Mouse (Mus musculus) ES-E14 (cell line): ENCODE results near the gene Htra2. TPM values are rescaled to one million over a fixed set of nuclear protein-coding genes. Genes with fewer than 3 reads are reported as not detected.

Experiments
- DNase-seq: peaks from one replicate; pipeline ENCODE4 v3.0.0-alpha.2; 2013; ENCODE audit warnings: low read depth, low spot score
- H3K27ac ChIP-seq: 2 replicates; pipeline ENCODE4 v1.5.1; 2012; ENCODE audit warnings: low read depth, mild to moderate bottlenecking, low read length, moderate library complexity, mixed read lengths; ENCODE audit not compliant: poor library complexity, insufficient read depth, severe bottlenecking
- H3K36me3 ChIP-seq: 2 replicates; pipeline ENCODE4 v1.6.1; 2012; ENCODE audit warnings: mild to moderate bottlenecking, low read length, moderate library complexity, mixed read lengths; ENCODE audit not compliant: control insufficient read depth, poor library complexity, insufficient read depth, severe bottlenecking
- H3K4me1 ChIP-seq, 2 experiments: fragments of 150-350 bp in 1 of 2; sonication (generic) in 1 of 2; 2 replicates each; pipeline ENCODE4 v1.6.1; 2012; ENCODE audit warnings: low read length in 2 of 2, mild to moderate bottlenecking in 1 of 2, mixed read lengths in 1 of 2; ENCODE audit not compliant: control insufficient read depth in 2 of 2, insufficient read depth in 2 of 2, poor library complexity in 1 of 2
- H3K4me3 ChIP-seq, 2 experiments: fragments of 150-350 bp in 1 of 2; sonication (generic) in 1 of 2; 2 replicates each; pipeline ENCODE4 v1.5.1; 2012; ENCODE audit warnings: low read length in 2 of 2, low read depth in 1 of 2, mild to moderate bottlenecking in 1 of 2, mixed read lengths in 1 of 2; ENCODE audit not compliant: insufficient read depth in 1 of 2, poor library complexity in 1 of 2, severe bottlenecking in 1 of 2
- H3K9ac ChIP-seq: 2 replicates; pipeline ENCODE4 v1.6.1; 2012; ENCODE audit warnings: low read depth, mild to moderate bottlenecking, low read length, mixed read lengths; ENCODE audit not compliant: poor library complexity, insufficient read depth, severe bottlenecking
- H3K9me3 ChIP-seq: fragments of 150-350 bp; sonication (generic); 2 replicates; pipeline ENCODE4 v1.6.1; 2012; ENCODE audit warnings: low read depth, mild to moderate bottlenecking, low read length; ENCODE audit not compliant: control insufficient read depth, insufficient read depth
- CHD2 ChIP-seq: IDR thresholded peaks from 2 replicates; pipeline ENCODE4 v1.6.1; 2014; ENCODE audit warnings: mild to moderate bottlenecking, low read depth, low read length, inconsistent platforms
- HCFC1 ChIP-seq: IDR thresholded peaks from 2 replicates; pipeline ENCODE4 v1.6.1; 2012; ENCODE audit warnings: low read length, inconsistent platforms, borderline replicate concordance; ENCODE audit not compliant: insufficient read depth
- MAFK ChIP-seq: IDR thresholded peaks from 2 replicates; pipeline ENCODE4 v1.6.1; 2014; ENCODE audit warnings: mild to moderate bottlenecking, low read depth, low read length, inconsistent platforms; ENCODE audit not compliant: insufficient read depth
- ZC3H11A ChIP-seq: IDR thresholded peaks from 2 replicates; pipeline ENCODE4 v1.6.1; 2012; ENCODE audit warnings: low read depth, mild to moderate bottlenecking, inconsistent platforms, low read length, borderline replicate concordance
- ZNF384 ChIP-seq: IDR thresholded peaks from 2 replicates; pipeline ENCODE4 v1.6.1; 2012; ENCODE audit warnings: low read depth, low read length, inconsistent platforms
- in situ Hi-C, 2 experiments: fragments of 600-800 bp; cut with MboI; formaldehyde crosslinking; loops; one replicate each; pipeline ENCODE4 v1.15.1; 2025; ENCODE audit warnings: low sequenced_read_pairs in 2 of 2, inconsistent platforms in 1 of 2; ENCODE audit not compliant: unreplicated experiment in 2 of 2
- total RNA-seq: library from RNA; depleted of rRNA; stranded (reverse); fragments of 300-350 nt; gene quantifications from 2 replicates; pipeline ENCODE4 v1.2.3, GENCODE M21; 2012

Htra2 gene
- total RNA-seq, 1 experiment: 66.8 TPM

DNA sequence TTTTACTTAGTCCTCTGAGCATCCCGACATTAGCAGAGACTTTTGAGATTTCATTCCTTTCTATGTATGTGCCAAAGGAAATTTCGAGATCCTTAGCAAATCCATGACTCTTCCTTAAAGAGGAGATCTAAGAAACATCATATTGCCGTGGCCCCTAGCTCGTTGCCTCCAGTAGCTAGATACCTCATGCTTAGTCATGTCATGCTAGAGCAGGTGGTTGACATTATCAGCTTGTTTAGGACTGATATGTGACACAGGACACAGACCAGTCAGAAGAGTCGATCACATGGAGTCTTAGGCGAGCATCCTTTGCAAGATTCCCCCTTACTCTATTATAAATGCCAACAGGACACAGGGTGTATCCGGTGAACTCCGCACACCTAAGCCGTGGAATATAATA is 32.1 kb downstream of the Htra2 start:
- no peak for TF ChIP-seq ZNF384
- no peak for TF ChIP-seq CHD2
- no peak for TF ChIP-seq HCFC1
- no peak for TF ChIP-seq MAFK
- TF ChIP-seq ZC3H11A: no peak
- no peaks in the 10 kb centered on the region for H3K36me3 ChIP-seq
- H3K9me3 ChIP-seq: no peaks in the 10 kb centered on the region
- DNase-seq: no peak
- H3K4me3 ChIP-seq: no peak overlapping the region
- H3K27ac ChIP-seq: no peak overlapping the region
- in situ Hi-C loops: no loop called here
- H3K4me1 ChIP-seq: no peaks in the 10 kb centered on the region
- H3K9ac ChIP-seq: no peak overlapping the region

DNA sequence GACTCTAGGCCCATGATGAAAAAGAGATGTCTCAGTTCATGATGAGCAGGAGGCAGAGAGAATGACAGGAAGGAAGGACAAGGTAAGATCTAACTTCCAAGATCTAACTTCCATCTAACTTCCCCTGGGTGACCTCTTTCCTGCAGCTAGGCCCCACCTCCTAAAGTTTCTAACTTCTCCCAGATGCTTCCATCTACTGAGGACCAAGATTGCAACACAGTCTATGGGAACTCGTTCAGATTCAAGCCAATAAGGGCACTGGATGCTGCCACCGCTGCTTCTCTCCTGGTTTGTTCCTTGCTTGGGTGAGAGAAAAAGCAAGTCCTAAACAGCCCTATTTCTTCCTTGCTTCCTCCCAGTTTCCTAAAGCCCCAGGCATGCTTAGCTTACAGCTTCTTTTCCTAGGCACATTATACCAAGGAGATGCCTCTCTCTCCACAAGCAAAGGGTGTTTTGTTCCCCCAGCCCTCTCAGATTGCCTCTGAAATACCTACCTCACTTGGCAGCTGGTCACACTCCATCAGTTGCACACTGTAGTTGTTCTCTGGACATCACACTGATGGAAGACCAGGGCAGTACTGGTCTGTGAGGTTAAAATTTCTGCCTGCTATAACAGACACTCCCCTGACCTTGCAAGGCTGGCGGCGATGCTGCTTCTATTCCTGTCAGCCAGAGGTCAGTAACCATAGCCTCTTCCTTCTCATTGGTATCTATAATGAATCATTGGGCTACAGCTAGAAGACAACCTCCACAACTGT is 34.1 kb downstream of the Htra2 start:
- no peak overlapping the region for H3K4me3 ChIP-seq
- H3K9ac ChIP-seq: no peak overlapping the region
- H3K36me3 ChIP-seq: no peaks in the 10 kb centered on the region
- H3K4me1 ChIP-seq: no peaks in the 10 kb centered on the region
- no peak overlapping the region for H3K27ac ChIP-seq
- in situ Hi-C loops: no loop called here
- H3K9me3 ChIP-seq: no peaks in the 10 kb centered on the region
- no peak for DNase-seq
- TF ChIP-seq ZC3H11A: no peak
- no peak for TF ChIP-seq MAFK
- TF ChIP-seq HCFC1: no peak
- TF ChIP-seq ZNF384: no peak
- no peak for TF ChIP-seq CHD2

DNA sequence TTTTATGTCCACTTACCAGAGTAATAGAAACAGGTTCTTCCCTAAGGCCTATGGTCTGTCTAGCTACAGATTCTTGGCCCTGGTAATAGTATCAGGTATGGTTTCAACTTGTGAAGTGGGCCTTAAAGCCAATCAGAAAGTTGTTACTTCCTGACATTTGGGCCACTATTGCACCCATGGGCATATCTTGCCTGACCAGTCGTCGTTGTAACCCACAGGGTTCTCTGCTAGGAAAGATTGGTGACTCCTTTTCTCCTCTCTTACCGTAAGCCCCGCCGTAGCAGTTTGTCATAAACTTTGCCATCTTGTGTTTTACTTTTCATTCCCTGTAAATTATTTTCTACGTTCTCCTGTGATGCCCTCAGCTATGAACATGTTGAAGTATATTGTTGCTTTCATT is 35.0 kb downstream of the Htra2 start:
- in situ Hi-C loops: no loop called here
- TF ChIP-seq MAFK (no peak), CHD2 (no peak), HCFC1 (no peak), ZC3H11A (no peak), ZNF384 (no peak)
- Histone ChIP-seq H3K9me3 (no peaks in the 10 kb centered on the region), H3K4me3 (no peak overlapping the region), H3K36me3 (no peaks in the 10 kb centered on the region), H3K9ac (no peak overlapping the region), H3K27ac (no peak overlapping the region), H3K4me1 (no peaks in the 10 kb centered on the region)
- DNase-seq: no peak

DNA sequence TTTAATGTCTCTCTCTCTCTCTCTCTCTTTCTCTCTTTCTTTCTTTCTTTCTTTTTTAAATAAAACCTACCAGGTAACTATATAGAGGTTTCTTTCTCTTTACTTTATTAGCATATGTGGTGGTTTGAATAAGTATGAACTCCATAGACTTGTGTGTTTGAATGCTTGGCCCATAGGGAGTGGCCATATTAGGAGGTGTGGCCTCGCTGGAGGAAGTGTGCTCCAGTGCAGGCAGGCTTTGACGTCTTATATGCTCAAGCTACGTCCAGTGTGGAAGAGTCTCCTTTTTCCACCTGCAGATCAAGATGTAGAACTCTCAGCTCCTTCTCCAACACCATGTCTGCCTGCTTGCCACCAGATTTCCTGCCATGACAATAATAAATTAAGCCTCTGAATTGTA is 36.0 kb downstream of the Htra2 start:
- no peak for DNase-seq
- Histone ChIP-seq H3K36me3 (no peaks in the 10 kb centered on the region), H3K4me1 (no peaks in the 10 kb centered on the region), H3K4me3 (no peak overlapping the region), H3K27ac (no peak overlapping the region), H3K9me3 (no peaks in the 10 kb centered on the region), H3K9ac (no peak overlapping the region)
- in situ Hi-C loops: no loop called here
- TF ChIP-seq ZC3H11A: no peak
- TF ChIP-seq CHD2: no peak
- no peak for TF ChIP-seq HCFC1
